Mouse (Mus musculus): ENCODE data around the gene Gm19345. TPM values are rescaled to one million over a fixed set of nuclear protein-coding genes. Genes with fewer than 3 reads are reported as not detected.

Gene Gm19345
- polyA plus RNA-seq, 1 experiment from 2014 or later, result 0.75 TPM

- Histone ChIP-seq H3K27me3 (replicated peaks; ENCODE audit: control insufficient read depth, insufficient read depth, low read length) (peaks cover 12% of the 10 kb centered on the region), H3K36me3 (ENCODE audit: control insufficient read depth, insufficient read depth, low read length) (no peaks in the 10 kb centered on the region), H3K9me3 (ENCODE audit: control insufficient read depth, low read length) (no peaks in the 10 kb centered on the region), H3K27ac (replicated peaks; ENCODE audit: low read depth, low read length) (no peak overlapping the region), H3K4me2 (ENCODE audit: low read depth, low read length) (no peak overlapping the region), H3K9ac (ENCODE audit: low read depth, low read length) (no peak overlapping the region), H3K4me1 (ENCODE audit: control insufficient read depth, insufficient read depth, low read length) (no peaks in the 10 kb centered on the region), H3K4me3 (ENCODE audit: low read depth, low read length) (no peak overlapping the region)
- ATAC-seq (ENCODE audit: low read depth) (no peak), DNase-seq (ENCODE audit: low spot score) (no peak)
- 72% methylated on average over 4 of the region's 4 CpGs for WGBS
Measured at GRCm38 (mm10) chr7:19840371-19840770, 11.4 kb upstream of the Gm19345 start.

GRCm38 (mm10) chr7:19840936-19841335, 10.9 kb upstream of the Gm19345 start:
- no peaks in the 10 kb centered on the region for H3K9me3 ChIP-seq (ENCODE audit: control insufficient read depth, low read length)
- no peak overlapping the region for H3K27ac ChIP-seq (replicated peaks; ENCODE audit: low read depth, low read length)
- no peak overlapping the region for H3K9ac ChIP-seq (ENCODE audit: low read depth, low read length)
- no peaks in the 10 kb centered on the region for H3K4me1 ChIP-seq (ENCODE audit: control insufficient read depth, insufficient read depth, low read length)
- no peaks in the 10 kb centered on the region for H3K36me3 ChIP-seq (ENCODE audit: control insufficient read depth, insufficient read depth, low read length)
- 80% methylated on average over 3 of the region's 3 CpGs for WGBS
- H3K27me3 ChIP-seq (replicated peaks; ENCODE audit: control insufficient read depth, insufficient read depth, low read length), result peaks cover 12% of the 10 kb centered on the region
- ATAC-seq (ENCODE audit: low read depth) (no peak), DNase-seq (ENCODE audit: low spot score) (no peak)
- no peak overlapping the region for H3K4me3 ChIP-seq (ENCODE audit: low read depth, low read length)
- no peak overlapping the region for H3K4me2 ChIP-seq (ENCODE audit: low read depth, low read length)

- Histone ChIP-seq H3K4me2 (ENCODE audit: low read depth, low read length) (no peak overlapping the region), H3K27ac (replicated peaks; ENCODE audit: low read depth, low read length) (no peak overlapping the region), H3K4me1 (ENCODE audit: control insufficient read depth, insufficient read depth, low read length) (no peaks in the 10 kb centered on the region), H3K9me3 (ENCODE audit: control insufficient read depth, low read length) (no peaks in the 10 kb centered on the region), H3K4me3 (ENCODE audit: low read depth, low read length) (no peak overlapping the region), H3K27me3 (replicated peaks; ENCODE audit: control insufficient read depth, insufficient read depth, low read length) (peaks cover 12% of the 10 kb centered on the region), H3K9ac (ENCODE audit: low read depth, low read length) (no peak overlapping the region), H3K36me3 (ENCODE audit: control insufficient read depth, insufficient read depth, low read length) (no peaks in the 10 kb centered on the region)
- DNase-seq (ENCODE audit: low spot score) (no peak), ATAC-seq (ENCODE audit: low read depth) (no peak)
- 83% methylated on average over 21 of the region's 21 CpGs for WGBS
Measured at GRCm38 (mm10) chr7:19841686-19842413, 10.0 kb upstream of the Gm19345 start.

- ATAC-seq (ENCODE audit: low read depth), result no peak
Measured at GRCm38 (mm10) chr7:19842885-19843504, 8.8 kb upstream of the Gm19345 start.

GRCm38 (mm10) chr7:19843561-19843960, 8.2 kb upstream of the Gm19345 start:
- WGBS, result 2% methylated on average over 11 of the region's 11 CpGs
- Histone ChIP-seq H3K9ac (ENCODE audit: low read depth, low read length) (no peak overlapping the region), H3K9me3 (ENCODE audit: control insufficient read depth, low read length) (no peaks in the 10 kb centered on the region), H3K27me3 (replicated peaks; ENCODE audit: control insufficient read depth, insufficient read depth, low read length) (peaks cover 17% of the 10 kb centered on the region), H3K4me1 (ENCODE audit: control insufficient read depth, insufficient read depth, low read length) (no peaks in the 10 kb centered on the region), H3K27ac (replicated peaks; ENCODE audit: low read depth, low read length) (no peak overlapping the region), H3K36me3 (ENCODE audit: control insufficient read depth, insufficient read depth, low read length) (no peaks in the 10 kb centered on the region), H3K4me3 (ENCODE audit: low read depth, low read length) (no peak overlapping the region), H3K4me2 (ENCODE audit: low read depth, low read length) (no peak overlapping the region)
- DNase-seq (ENCODE audit: low spot score) (peak; percentile 64), ATAC-seq (ENCODE audit: low read depth) (no peak)

More at GRCm38 (mm10) chr7:19842885-19843504, 8.8 kb upstream of the Gm19345 start:
- 30% methylated on average over 19 of the region's 19 CpGs for WGBS
- Histone ChIP-seq H3K4me3 (ENCODE audit: low read depth, low read length) (no peak overlapping the region), H3K9me3 (ENCODE audit: control insufficient read depth, low read length) (no peaks in the 10 kb centered on the region), H3K4me2 (ENCODE audit: low read depth, low read length) (no peak overlapping the region), H3K4me1 (ENCODE audit: control insufficient read depth, insufficient read depth, low read length) (no peaks in the 10 kb centered on the region), H3K27ac (replicated peaks; ENCODE audit: low read depth, low read length) (no peak overlapping the region), H3K9ac (ENCODE audit: low read depth, low read length) (no peak overlapping the region), H3K27me3 (replicated peaks; ENCODE audit: control insufficient read depth, insufficient read depth, low read length) (peaks cover 13% of the 10 kb centered on the region), H3K36me3 (ENCODE audit: control insufficient read depth, insufficient read depth, low read length) (no peaks in the 10 kb centered on the region)
- DNase-seq (ENCODE audit: low spot score), result no peak

- Histone ChIP-seq H3K4me2 (ENCODE audit: low read depth, low read length) (no peak overlapping the region), H3K9ac (ENCODE audit: low read depth, low read length) (no peak overlapping the region), H3K36me3 (ENCODE audit: control insufficient read depth, insufficient read depth, low read length) (no peaks in the 10 kb centered on the region), H3K27me3 (replicated peaks; ENCODE audit: control insufficient read depth, insufficient read depth, low read length) (peaks cover 17% of the 10 kb centered on the region), H3K27ac (replicated peaks; ENCODE audit: low read depth, low read length) (no peak overlapping the region), H3K4me3 (ENCODE audit: low read depth, low read length) (no peak overlapping the region), H3K4me1 (ENCODE audit: control insufficient read depth, insufficient read depth, low read length) (no peaks in the 10 kb centered on the region), H3K9me3 (ENCODE audit: control insufficient read depth, low read length) (no peaks in the 10 kb centered on the region)
- ATAC-seq (ENCODE audit: low read depth) (no peak), DNase-seq (ENCODE audit: low spot score) (no peak)
- WGBS, result 67% methylated on average over 15 of the region's 15 CpGs
Measured at GRCm38 (mm10) chr7:19844521-19845171, 7.2 kb upstream of the Gm19345 start.

GRCm38 (mm10) chr7:19853526-19853925, 1.7 kb downstream of the Gm19345 start:
- no peak for DNase-seq (ENCODE audit: low spot score)
- Histone ChIP-seq H3K4me2 (ENCODE audit: low read depth, low read length) (no peak overlapping the region), H3K27me3 (replicated peaks; ENCODE audit: control insufficient read depth, insufficient read depth, low read length) (peaks cover 6% of the 10 kb centered on the region), H3K9ac (ENCODE audit: low read depth, low read length) (no peak overlapping the region), H3K9me3 (ENCODE audit: control insufficient read depth, low read length) (no peaks in the 10 kb centered on the region), H3K36me3 (ENCODE audit: control insufficient read depth, insufficient read depth, low read length) (no peaks in the 10 kb centered on the region), H3K4me1 (ENCODE audit: control insufficient read depth, insufficient read depth, low read length) (no peaks in the 10 kb centered on the region), H3K27ac (replicated peaks; ENCODE audit: low read depth, low read length) (no peak overlapping the region), H3K4me3 (ENCODE audit: low read depth, low read length) (no peak overlapping the region)
- WGBS, result 87% methylated on average over 16 of the region's 20 CpGs
- ATAC-seq (ENCODE audit: low read depth), result no peak

GRCm38 (mm10) chr7:19855663-19856062, 3.9 kb downstream of the Gm19345 start:
- WGBS, result 78% methylated on average over 5 of the region's 5 CpGs
- H3K9me3 ChIP-seq (ENCODE audit: control insufficient read depth, low read length), result no peaks in the 10 kb centered on the region

More at GRCm38 (mm10) chr7:19855663-19856062, 3.9 kb downstream of the Gm19345 start:
- DNase-seq (ENCODE audit: low spot score) (no peak), ATAC-seq (ENCODE audit: low read depth) (no peak)
- Histone ChIP-seq H3K4me2 (ENCODE audit: low read depth, low read length) (no peak overlapping the region), H3K27me3 (replicated peaks; ENCODE audit: control insufficient read depth, insufficient read depth, low read length) (peaks cover 6% of the 10 kb centered on the region), H3K9ac (ENCODE audit: low read depth, low read length) (no peak overlapping the region), H3K27ac (replicated peaks; ENCODE audit: low read depth, low read length) (no peak overlapping the region), H3K4me1 (ENCODE audit: control insufficient read depth, insufficient read depth, low read length) (no peaks in the 10 kb centered on the region), H3K4me3 (ENCODE audit: low read depth, low read length) (no peak overlapping the region), H3K36me3 (ENCODE audit: control insufficient read depth, insufficient read depth, low read length) (no peaks in the 10 kb centered on the region)

Measured in embryonic facial prominence, embryonic 14.5 days (tissue).